Mouse (Mus musculus) cortical plate, adult 2 months (tissue): Measurements from ENCODE around the gene Supt3. TPM values are rescaled to one million over a fixed set of nuclear protein-coding genes. Genes with fewer than 3 reads are reported as not detected.

ENCODE experiments used
- H3K27ac ChIP-seq: fragments of 200-500 bp; 2 replicates; pipeline ENCODE4 v1.5.1; 2012; ENCODE audit warnings: low read length, control low read depth, inconsistent platforms; ENCODE audit not compliant: insufficient read depth
- H3K4me1 ChIP-seq: fragments of 200-500 bp; 2 replicates; pipeline ENCODE4 v1.6.1; 2011; ENCODE audit warnings: low read length; ENCODE audit not compliant: control insufficient read depth, insufficient read depth
- H3K4me3 ChIP-seq: fragments of 200-500 bp; 2 replicates; pipeline ENCODE4 v1.5.1; 2011; ENCODE audit warnings: mild to moderate bottlenecking, low read length, control low read depth; ENCODE audit not compliant: insufficient read depth
- CTCF ChIP-seq: fragments of 200-500 bp; IDR thresholded peaks from 2 replicates; pipeline ENCODE4 v1.5.1; 2011; ENCODE audit warnings: mild to moderate bottlenecking, control low read depth, low read length; ENCODE audit not compliant: insufficient read depth; ENCODE audit errors: extremely low read depth
- POLR2A ChIP-seq: fragments of 200-500 bp; IDR thresholded peaks from 2 replicates; pipeline ENCODE4 v1.6.1; 2011; ENCODE audit warnings: mild to moderate bottlenecking, low read length, control low read depth; ENCODE audit not compliant: insufficient read depth; ENCODE audit errors: extremely low read depth
- polyA plus RNA-seq: library from polyadenylated mRNA; depleted of rRNA; stranded (reverse); fragments of >200 nt; gene quantifications from 2 replicates; pipeline ENCODE4 v1.2.3, GENCODE M21; 2012

Supt3 gene
- polyA plus RNA-seq, 1 experiment: 6.9 TPM

DNA sequence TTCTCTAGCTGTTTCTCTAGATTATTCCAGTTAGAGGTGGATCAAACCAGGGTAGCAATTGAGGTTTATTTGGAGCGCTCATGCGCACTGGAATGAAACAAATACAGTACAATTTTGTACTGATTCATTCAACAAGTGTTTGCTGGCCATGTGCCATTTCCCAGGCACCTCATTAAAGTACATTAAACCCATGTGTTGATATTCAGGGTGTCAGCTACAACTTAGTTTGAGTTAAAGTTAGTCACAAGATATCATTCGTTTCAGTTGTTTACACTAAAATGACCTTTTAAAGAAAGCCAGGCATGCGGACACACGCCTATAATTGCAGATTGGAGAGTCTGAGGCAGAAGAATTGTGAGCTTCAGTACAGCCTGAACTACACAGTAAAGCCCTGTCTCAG is 310.1 kb downstream of the Supt3 start:
- Histone ChIP-seq H3K4me1 (no peaks in the 10 kb centered on the region), H3K27ac (no peak overlapping the region), H3K4me3 (no peak overlapping the region)
- TF ChIP-seq CTCF: no peak
- TF ChIP-seq POLR2A: no peak

DNA sequence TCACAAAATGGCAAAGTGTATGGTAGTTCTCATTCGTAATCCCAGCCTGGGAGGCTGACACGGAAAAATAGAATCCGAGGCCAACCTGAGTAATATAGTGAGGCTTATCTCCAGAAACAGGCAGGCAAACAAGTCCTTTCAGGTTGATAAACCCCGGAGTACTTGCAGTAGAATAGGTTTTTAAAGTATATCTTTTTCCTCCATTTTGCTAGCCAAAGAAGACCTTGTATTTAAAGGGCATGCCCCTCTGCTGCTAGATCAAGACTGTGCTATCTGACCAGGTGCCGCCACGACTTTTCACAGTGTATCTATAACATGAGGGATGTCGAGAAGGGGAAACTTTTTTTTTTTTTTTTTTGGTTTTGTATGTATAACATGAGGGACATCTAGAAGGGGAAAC is 324.1 kb downstream of the Supt3 start:
- TF ChIP-seq POLR2A (no peak), CTCF (no peak)
- H3K4me3 ChIP-seq: no peak overlapping the region
- no peaks in the 10 kb centered on the region for H3K4me1 ChIP-seq
- H3K27ac ChIP-seq: no peak overlapping the region

DNA sequence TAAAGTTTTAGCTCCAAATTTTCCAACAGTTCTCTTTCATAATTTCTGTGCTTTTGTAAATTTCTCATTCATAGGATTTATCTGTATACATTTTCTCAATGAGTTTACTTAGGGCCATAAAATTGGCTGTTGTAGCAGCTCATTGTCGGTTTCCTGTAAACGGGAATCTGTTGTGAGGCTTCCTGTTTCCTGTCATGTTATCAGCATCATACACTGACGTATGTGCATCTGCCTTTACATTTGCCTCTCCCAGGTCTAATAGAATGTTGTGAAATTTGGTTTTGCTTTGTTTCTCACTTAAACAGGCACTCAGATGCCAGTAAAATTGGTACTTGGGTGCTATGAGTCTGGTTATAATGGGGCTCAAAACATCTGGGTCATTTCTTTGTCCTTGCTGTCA is 338.4 kb downstream of the Supt3 start:
- H3K4me3 ChIP-seq: no peak overlapping the region
- no peak overlapping the region for H3K27ac ChIP-seq
- peaks cover 4% of the 10 kb centered on the region; the same call in 1 of the 2 replicates for H3K4me1 ChIP-seq
- no peak for TF ChIP-seq CTCF
- TF ChIP-seq POLR2A: no peak

DNA sequence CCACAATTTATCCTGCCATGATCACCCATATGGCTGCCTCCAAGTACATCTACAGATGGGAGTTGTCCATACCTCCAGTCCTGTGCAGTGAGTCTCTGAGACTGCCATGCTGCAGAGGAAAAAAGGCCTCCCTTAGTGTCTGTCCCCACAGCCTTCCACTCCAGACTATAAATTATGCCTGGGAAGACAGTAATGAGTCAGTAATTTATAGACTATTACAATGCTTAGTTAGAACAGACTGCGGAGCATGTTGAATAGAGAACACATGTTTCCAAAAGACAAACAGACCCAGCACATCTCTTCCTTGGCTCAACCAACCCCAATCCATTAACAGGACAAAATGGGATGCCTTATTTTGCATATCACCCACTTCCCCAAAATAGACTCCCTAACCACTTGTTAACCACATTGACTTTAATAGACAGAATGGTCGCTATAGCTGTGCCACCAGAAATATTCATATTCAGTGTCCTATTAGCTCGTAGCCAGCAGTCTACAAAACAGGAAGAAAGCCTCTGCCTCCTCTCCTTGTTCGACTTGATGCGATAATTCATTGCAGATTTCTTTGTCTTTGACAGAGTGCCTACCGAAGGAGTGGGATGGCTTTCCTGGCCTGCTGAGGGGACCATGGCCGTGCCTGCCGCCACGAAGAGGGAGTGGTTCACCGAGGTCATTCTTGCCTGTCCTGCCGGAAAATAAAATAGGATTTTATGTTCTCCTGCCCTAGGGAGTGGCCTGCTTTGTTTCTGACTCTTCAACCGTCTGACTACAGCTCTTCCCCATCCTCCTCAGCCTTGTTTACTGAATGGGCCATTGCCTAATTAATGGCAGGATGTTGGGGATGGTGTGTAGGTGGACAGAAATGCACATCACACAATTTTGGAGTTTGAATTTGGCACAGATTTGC is 341.9 kb downstream of the Supt3 start:
- Histone ChIP-seq H3K4me3 (no peak overlapping the region), H3K27ac (no peak overlapping the region), H3K4me1 (peaks cover 4% of the 10 kb centered on the region; the same call in 1 of the 2 replicates)
- no peak for TF ChIP-seq POLR2A
- TF ChIP-seq CTCF: no peak

DNA sequence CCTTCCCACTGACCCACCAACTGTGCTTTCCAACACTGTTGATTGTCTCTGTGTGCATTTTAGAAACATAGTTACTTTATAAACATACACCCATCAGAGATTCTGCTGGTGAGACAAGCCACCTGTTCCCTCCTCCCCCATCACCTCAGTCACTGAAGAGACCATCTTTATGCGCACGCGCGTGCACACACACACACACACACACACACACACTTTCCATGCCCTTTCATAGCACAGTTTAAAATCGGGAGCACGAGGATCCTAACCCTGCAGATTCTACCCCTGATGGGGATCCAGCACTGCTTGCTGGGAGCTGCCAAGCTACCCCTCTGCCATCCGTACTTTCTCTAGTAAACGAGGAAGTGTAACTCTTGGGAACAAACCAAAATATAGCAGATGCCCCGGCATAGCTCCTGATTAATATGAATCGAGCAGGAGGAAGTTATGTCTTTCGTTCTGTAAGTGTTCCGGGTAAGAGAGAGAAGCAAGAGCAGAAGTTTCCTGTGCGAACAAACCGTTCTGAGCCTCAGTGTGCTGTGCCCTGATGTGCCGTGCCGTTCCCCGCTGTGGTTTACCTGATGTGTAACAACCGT is 342.8 kb downstream of the Supt3 start:
- H3K4me3 ChIP-seq: no peak overlapping the region; the same call in 1 of the 2 replicates
- peaks cover 4% of the 10 kb centered on the region; the same call in 1 of the 2 replicates for H3K4me1 ChIP-seq
- no peak for TF ChIP-seq POLR2A
- TF ChIP-seq CTCF: no peak
- no peak overlapping the region for H3K27ac ChIP-seq

DNA sequence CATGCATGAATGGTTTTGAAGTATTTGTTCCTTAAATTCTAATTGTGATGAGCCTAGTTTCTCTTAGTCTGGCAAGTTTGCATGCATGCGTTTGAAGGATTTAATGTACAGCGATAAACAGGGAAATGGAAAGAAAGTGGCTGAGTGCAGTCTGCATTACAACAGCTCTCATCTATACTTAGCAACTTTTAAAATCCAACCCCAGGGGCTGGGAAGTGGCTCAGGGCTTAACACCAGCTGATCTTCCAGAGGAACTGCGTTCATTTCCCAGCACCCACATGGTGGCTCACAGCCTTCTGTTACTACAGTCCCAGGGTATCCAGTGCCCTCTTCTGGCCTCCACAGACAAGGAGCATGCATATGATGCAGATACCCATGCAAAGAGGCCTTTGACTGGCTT is 346.9 kb downstream of the Supt3 start:
- Histone ChIP-seq H3K27ac (no peak overlapping the region), H3K4me1 (peaks cover 4% of the 10 kb centered on the region; the same call in 1 of the 2 replicates), H3K4me3 (no peak overlapping the region)
- TF ChIP-seq CTCF: no peak
- no peak for TF ChIP-seq POLR2A

DNA sequence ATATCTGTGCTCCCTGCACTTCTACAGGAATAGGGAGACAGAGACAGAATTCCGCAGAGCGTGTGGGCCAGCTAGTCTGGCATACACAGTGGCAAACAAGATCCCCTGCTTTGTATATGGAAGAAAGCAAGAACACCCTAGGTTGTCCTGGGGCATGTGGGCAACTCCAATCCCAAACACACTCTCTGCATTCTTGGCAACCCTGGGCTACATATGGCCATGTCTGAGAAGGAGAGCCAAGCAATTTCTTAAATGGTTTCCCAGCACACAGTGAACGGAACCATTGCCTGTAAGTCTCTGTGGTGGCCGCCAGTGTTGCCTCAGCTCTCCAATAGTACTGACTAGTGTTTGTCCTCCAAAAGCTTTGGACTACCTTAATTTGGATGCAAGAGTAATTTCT is 351.7 kb downstream of the Supt3 start:
- no peak for TF ChIP-seq POLR2A
- no peak for TF ChIP-seq CTCF
- Histone ChIP-seq H3K27ac (no peak overlapping the region), H3K4me3 (no peak overlapping the region), H3K4me1 (no peaks in the 10 kb centered on the region)

DNA sequence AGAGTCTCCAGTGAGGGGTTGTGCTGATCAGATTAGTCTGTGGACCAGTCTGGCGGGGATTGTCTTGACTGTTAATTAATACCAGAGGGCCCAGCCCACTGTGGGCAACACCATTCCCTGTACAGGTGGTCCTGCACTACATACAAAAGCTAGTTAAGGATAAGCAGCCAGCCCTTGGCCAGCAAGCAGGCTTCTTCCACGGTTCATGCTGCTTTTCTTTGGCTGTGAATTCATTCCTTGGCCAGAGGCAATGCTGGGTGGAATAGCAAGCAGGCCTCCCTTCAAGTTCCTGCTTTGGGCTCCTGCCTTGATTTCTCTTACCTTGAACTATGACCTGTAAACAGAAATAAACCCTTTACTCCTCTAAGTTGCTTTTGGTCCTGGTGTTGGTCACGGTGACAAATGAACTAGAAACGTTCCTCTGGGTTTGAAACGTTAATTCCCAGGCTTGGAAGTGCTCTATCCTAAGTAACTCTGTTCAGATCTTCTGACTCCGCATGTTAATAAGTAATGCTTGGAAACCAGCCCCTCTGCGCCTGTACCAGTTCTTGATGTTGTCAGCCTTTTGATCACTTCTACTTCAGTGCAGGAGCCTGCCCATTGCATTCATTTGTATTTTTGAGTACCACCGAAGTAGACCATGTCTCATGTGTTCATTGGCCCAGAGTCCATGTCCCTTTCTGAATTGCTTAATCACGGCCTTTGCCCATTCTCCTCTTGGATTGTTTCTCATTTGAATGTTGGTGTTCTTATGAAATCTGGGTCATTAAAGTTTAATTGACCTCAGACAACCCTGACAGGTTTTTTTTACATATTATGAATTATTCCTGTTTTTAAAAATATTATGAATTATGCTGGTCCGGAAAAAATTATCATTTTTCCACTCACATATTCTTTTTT is 356.8 kb downstream of the Supt3 start:
- no peak for TF ChIP-seq POLR2A
- TF ChIP-seq CTCF: no peak
- Histone ChIP-seq H3K4me1 (no peaks in the 10 kb centered on the region), H3K4me3 (no peak overlapping the region), H3K27ac (no peak overlapping the region)

DNA sequence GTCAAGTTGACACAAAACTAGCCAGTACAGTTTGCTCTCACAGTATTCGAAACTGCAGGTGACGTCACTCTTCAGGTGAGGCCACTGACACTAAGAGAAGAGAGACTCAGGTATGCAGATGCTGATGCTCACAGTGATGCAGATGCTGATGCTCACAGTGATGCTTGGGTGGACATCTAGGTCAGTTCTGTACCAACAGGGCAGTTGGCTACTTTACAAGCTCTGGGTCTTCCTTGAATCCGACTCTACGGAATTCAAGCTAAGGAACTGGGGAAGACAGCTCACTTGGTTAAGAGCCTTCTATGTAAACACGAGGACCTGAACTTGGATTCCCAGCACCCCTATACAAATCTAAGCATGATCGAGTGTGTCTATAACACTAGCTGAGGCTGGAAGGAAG is 359.5 kb downstream of the Supt3 start:
- Histone ChIP-seq H3K4me3 (no peak overlapping the region), H3K4me1 (no peaks in the 10 kb centered on the region), H3K27ac (no peak overlapping the region)
- TF ChIP-seq POLR2A (no peak), CTCF (no peak)

DNA sequence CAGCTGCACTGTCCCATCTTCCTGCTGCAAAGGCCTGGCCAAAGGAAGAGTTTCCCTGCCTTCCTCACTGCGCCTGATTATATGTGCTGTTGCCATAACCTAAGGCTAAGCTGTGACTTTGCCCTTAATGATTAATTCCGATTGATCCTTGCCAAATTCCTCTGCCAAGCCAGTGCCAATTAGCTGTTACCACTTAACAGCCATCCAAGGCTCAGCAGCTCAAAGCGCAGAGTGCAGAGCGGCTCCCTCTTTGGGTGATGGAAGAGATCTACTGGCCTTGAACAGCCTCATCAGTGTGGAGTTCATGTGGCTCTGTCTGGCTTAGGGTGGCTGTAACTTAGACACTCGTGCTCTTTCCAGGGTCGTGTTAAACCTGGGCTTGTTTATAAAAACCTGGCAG is 366.1 kb downstream of the Supt3 start:
- Histone ChIP-seq H3K27ac (no peak overlapping the region), H3K4me1 (no peaks in the 10 kb centered on the region), H3K4me3 (no peak overlapping the region)
- no peak for TF ChIP-seq POLR2A
- TF ChIP-seq CTCF: no peak
